Mouse (Mus musculus): ENCODE measurements around the gene Bhlhb9.

GRCm38 (mm10) chrX:135886234-135886585 lies 88.8 kb downstream of the Bhlhb9 start:
- no peak for TF ChIP-seq CTCF (IDR thresholded peaks at IDR 0.05; ENCODE audit: low read depth)
- no peak for TF ChIP-seq EP300 (optimal IDR thresholded peaks at IDR 0.05)

All from stomach, postnatal 0 days (tissue).